Mouse (Mus musculus) MEL (cell line): ENCODE measurements at regions not wholly inside any gene's neighbourhood (a gene's known extent, or its start where the extent isn't known, plus 50 kb on each side); places are given as distances from the start of the nearest gene placed in this dataset.

Experiments used
- DNase-seq: peaks from one replicate; pipeline ENCODE4 v3.0.0; 2011; ENCODE audit warnings: low read depth, low spot score
- H3K27ac ChIP-seq: 2 replicates; pipeline ENCODE4 v1.5.1; 2012; ENCODE audit warnings: low read depth, mild to moderate bottlenecking, control low read depth, low read length, moderate library complexity; ENCODE audit not compliant: control insufficient read depth
- H3K27me3 ChIP-seq, 2 experiments: fragments of 150-350 bp in 1 of 2; sonication (generic) in 1 of 2; 2 replicates each; pipeline ENCODE4 v1.6.1; 2012; ENCODE audit warnings: low read length in 2 of 2, mild to moderate bottlenecking in 2 of 2, improper control_type of control experiment in 1 of 2, moderate library complexity in 1 of 2; ENCODE audit not compliant: insufficient read depth in 2 of 2, control insufficient read depth in 1 of 2
- H3K36me3 ChIP-seq, 2 experiments: 2 replicates each; pipeline ENCODE4 v1.6.1; 2012 to 2014; ENCODE audit warnings: low read length in 2 of 2, improper control_type of control experiment in 1 of 2, inconsistent platforms in 1 of 2, mild to moderate bottlenecking in 1 of 2; ENCODE audit not compliant: insufficient read depth in 2 of 2, control insufficient read depth in 1 of 2
- H3K4me1 ChIP-seq, 2 experiments: fragments of 150-350 bp in 1 of 2; sonication (generic) in 1 of 2; 2 replicates each; pipeline ENCODE4 v1.6.1; 2012; ENCODE audit warnings: low read length in 2 of 2, improper control_type of control experiment in 1 of 2, mild to moderate bottlenecking in 1 of 2; ENCODE audit not compliant: insufficient read depth in 2 of 2, control insufficient read depth in 1 of 2
- H3K4me3 ChIP-seq, 2 experiments: fragments of 150-350 bp in 1 of 2; sonication (generic) in 1 of 2; 2 replicates each; pipeline ENCODE4 v1.5.1; 2012; ENCODE audit warnings: low read depth in 2 of 2, low read length in 2 of 2, mild to moderate bottlenecking in 2 of 2, moderate library complexity in 2 of 2, control low read depth in 1 of 2, improper control_type of control experiment in 1 of 2; ENCODE audit not compliant: control insufficient read depth in 1 of 2, insufficient read depth in 1 of 2
- H3K79me2 ChIP-seq: 2 replicates; pipeline ENCODE4 v1.6.1; 2012; ENCODE audit warnings: mild to moderate bottlenecking, low read length, moderate library complexity; ENCODE audit not compliant: control insufficient read depth, poor library complexity, insufficient read depth
- H3K9ac ChIP-seq: 2 replicates; pipeline ENCODE4 v1.6.1; 2012; ENCODE audit warnings: low read depth, mild to moderate bottlenecking, control low read depth, low read length, moderate library complexity; ENCODE audit not compliant: control insufficient read depth, poor library complexity, severe bottlenecking
- H3K9me3 ChIP-seq: fragments of 150-350 bp; sonication (generic); replicated peaks from 2 replicates; pipeline ENCODE4 v1.6.1; 2012; ENCODE audit warnings: mild to moderate bottlenecking, low read length, improper control_type of control experiment, moderate library complexity; ENCODE audit not compliant: insufficient read depth
- CHD1 ChIP-seq: IDR thresholded peaks from 2 replicates; pipeline ENCODE4 v1.6.1; 2012; ENCODE audit warnings: low read depth, mild to moderate bottlenecking, inconsistent platforms, low read length, improper control_type of control experiment
- CHD2 ChIP-seq: IDR thresholded peaks from 2 replicates; pipeline ENCODE4 v1.6.1; 2011; ENCODE audit warnings: low read length, improper control_type of control experiment
- CTCF ChIP-seq, 3 experiments: IDR thresholded peaks in 2 of 3; conservative IDR thresholded peaks in 1 of 3; 2 replicates each; pipeline ENCODE4 v1.5.1; 2011 to 2012; ENCODE audit warnings: low read length in 3 of 3, low read depth in 2 of 3, mild to moderate bottlenecking in 2 of 3, improper control_type of control experiment in 1 of 3, inconsistent platforms in 1 of 3, mixed read lengths in 1 of 3, moderate library complexity in 1 of 3; ENCODE audit not compliant: control insufficient read depth in 1 of 3, insufficient read depth in 1 of 3, poor library complexity in 1 of 3, severe bottlenecking in 1 of 3
- E2F4 ChIP-seq: IDR thresholded peaks from 2 replicates; pipeline ENCODE4 v1.6.1; 2011; ENCODE audit warnings: low read depth, low read length, improper control_type of control experiment, borderline replicate concordance
- ELF1 ChIP-seq: IDR thresholded peaks from 2 replicates; pipeline ENCODE4 v1.6.1; 2014; ENCODE audit warnings: low read depth, mild to moderate bottlenecking, inconsistent platforms, low read length, improper control_type of control experiment, moderate library complexity
- EP300 ChIP-seq, 2 experiments: IDR thresholded peaks; 2 replicates each; pipeline ENCODE4 v1.6.1; 2011; ENCODE audit warnings: improper control_type of control experiment in 2 of 2, low read length in 2 of 2, low read depth in 1 of 2, mild to moderate bottlenecking in 1 of 2
- GABPA ChIP-seq: IDR thresholded peaks from 2 replicates; pipeline ENCODE4 v1.6.1; 2012; ENCODE audit warnings: low read depth, mild to moderate bottlenecking, inconsistent platforms, low read length, improper control_type of control experiment, moderate library complexity
- GATA1 ChIP-seq: IDR thresholded peaks from 2 replicates; pipeline ENCODE4 v1.6.1; 2011; ENCODE audit warnings: low read depth, low read length, improper control_type of control experiment
- JUND ChIP-seq: IDR thresholded peaks from 2 replicates; pipeline ENCODE4 v1.6.1; 2011; ENCODE audit warnings: low read depth, mild to moderate bottlenecking, improper control_type of control experiment, low read length
- KAT2A ChIP-seq: conservative IDR thresholded peaks from 2 replicates; pipeline ENCODE4 v1.6.1; 2012; ENCODE audit warnings: low read depth, low read length, improper control_type of control experiment, inconsistent platforms
- MAFK ChIP-seq: IDR thresholded peaks from 2 replicates; pipeline ENCODE4 v1.6.1; 2011; ENCODE audit warnings: low read depth, mild to moderate bottlenecking, low read length, improper control_type of control experiment, borderline replicate concordance
- MAX ChIP-seq: IDR thresholded peaks from 2 replicates; pipeline ENCODE4 v1.6.1; 2011; ENCODE audit warnings: low read length, improper control_type of control experiment
- MEF2A ChIP-seq: IDR thresholded peaks from 2 replicates; pipeline ENCODE4 v1.6.1; 2014; ENCODE audit warnings: low read depth, mild to moderate bottlenecking, inconsistent platforms, low read length, improper control_type of control experiment; ENCODE audit not compliant: poor library complexity, insufficient replicate concordance, severe bottlenecking; ENCODE audit errors: extremely low read depth
- MXI1 ChIP-seq: IDR thresholded peaks from 2 replicates; pipeline ENCODE4 v1.6.1; 2011; ENCODE audit warnings: mild to moderate bottlenecking, low read depth, low read length, improper control_type of control experiment
- MYB ChIP-seq: IDR thresholded peaks from 2 replicates; pipeline ENCODE4 v1.6.1; 2011; ENCODE audit warnings: mild to moderate bottlenecking, low read depth, low read length, improper control_type of control experiment
- POLR2A ChIP-seq, 2 experiments: IDR thresholded peaks; 2 replicates each; pipeline ENCODE4 v1.6.1; 2011 to 2012; ENCODE audit warnings: low read length in 2 of 2, mild to moderate bottlenecking in 2 of 2, control low read depth in 1 of 2, improper control_type of control experiment in 1 of 2, low read depth in 1 of 2, moderate library complexity in 1 of 2; ENCODE audit not compliant: control insufficient read depth in 1 of 2, insufficient read depth in 1 of 2, poor library complexity in 1 of 2
- POLR2AphosphoS2 ChIP-seq: IDR thresholded peaks from 2 replicates; pipeline ENCODE4 v1.6.1; 2011; ENCODE audit warnings: low read length, improper control_type of control experiment
- POLR2AphosphoS5 ChIP-seq: IDR thresholded peaks from 2 replicates; pipeline ENCODE4 v1.6.1; 2012; ENCODE audit warnings: low read depth, borderline replicate concordance, mild to moderate bottlenecking, inconsistent platforms, low read length, moderate library complexity, mixed read lengths
- RAD21 ChIP-seq: IDR thresholded peaks from 2 replicates; pipeline ENCODE4 v1.6.1; 2011; ENCODE audit warnings: mild to moderate bottlenecking, low read depth, low read length, improper control_type of control experiment
- RCOR1 ChIP-seq: IDR thresholded peaks from 2 replicates; pipeline ENCODE4 v1.6.1; 2012; ENCODE audit warnings: low read depth, mild to moderate bottlenecking, inconsistent platforms, low read length, improper control_type of control experiment
- SMC3 ChIP-seq: IDR thresholded peaks from 2 replicates; pipeline ENCODE4 v1.6.1; 2011; ENCODE audit warnings: low read depth, low read length, improper control_type of control experiment
- TCF12 ChIP-seq: IDR thresholded peaks from 2 replicates; pipeline ENCODE4 v1.6.1; 2014; ENCODE audit warnings: low read depth, mild to moderate bottlenecking, inconsistent platforms, low read length, improper control_type of control experiment, moderate library complexity
- UBTF ChIP-seq: IDR thresholded peaks from 2 replicates; pipeline ENCODE4 v1.6.1; 2012; ENCODE audit warnings: low read depth, mild to moderate bottlenecking, inconsistent platforms, low read length, improper control_type of control experiment, moderate library complexity, borderline replicate concordance; ENCODE audit not compliant: insufficient read depth
- USF2 ChIP-seq, 2 experiments: IDR thresholded peaks; 2 replicates each; pipeline ENCODE4 v1.6.1; 2011 to 2012; ENCODE audit warnings: improper control_type of control experiment in 2 of 2, low read length in 2 of 2, borderline replicate concordance in 1 of 2, inconsistent platforms in 1 of 2, low read depth in 1 of 2, mild to moderate bottlenecking in 1 of 2; ENCODE audit not compliant: insufficient read depth in 1 of 2
- ZC3H11A ChIP-seq: IDR thresholded peaks from 2 replicates; pipeline ENCODE4 v1.6.1; 2012; ENCODE audit warnings: low read depth, mild to moderate bottlenecking, inconsistent platforms, low read length, improper control_type of control experiment
- ZMIZ1 ChIP-seq: IDR thresholded peaks from 2 replicates; pipeline ENCODE4 v1.6.1; 2012; ENCODE audit warnings: low read depth, mild to moderate bottlenecking, inconsistent platforms, low read length, improper control_type of control experiment, moderate library complexity

DNA sequence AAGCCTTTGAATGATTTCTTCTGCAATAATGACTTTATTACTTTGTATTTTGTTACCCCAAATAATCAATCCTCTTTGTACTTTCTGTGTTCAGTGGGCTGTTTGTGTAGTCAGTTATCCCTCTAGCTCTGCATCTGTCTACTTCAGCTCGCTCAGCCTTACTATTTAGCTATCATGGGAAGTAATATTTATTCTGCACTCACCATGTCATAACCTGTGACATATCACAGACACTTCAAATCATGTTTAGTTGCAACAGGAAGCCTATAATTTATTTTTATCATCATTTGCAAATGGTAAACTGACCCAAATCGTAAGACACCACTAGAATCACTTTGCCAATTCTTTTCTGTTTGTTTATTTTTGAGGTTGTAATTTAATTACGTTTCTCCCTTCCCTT, 147.6 kb upstream of the Fam241a start:
- no peak for DNase-seq
- H3K36me3 ChIP-seq, result no peaks in the 10 kb centered on the region
- H3K4me1 ChIP-seq, result no peaks in the 10 kb centered on the region
- no peak for TF ChIP-seq UBTF
- TF ChIP-seq MEF2A, result no peak
- no peak for TF ChIP-seq RCOR1
- TF ChIP-seq EP300 (IDR thresholded peaks at IDR 0.05; ENCODE audit: low read depth in 1 of 2, low read length in 2 of 2), result no peak
- TF ChIP-seq GATA1, result no peak
- TF ChIP-seq ZMIZ1, result no peak
- no peak for TF ChIP-seq MAFK
- TF ChIP-seq KAT2A, result no peak
- TF ChIP-seq GABPA, result no peak
- TF ChIP-seq ZC3H11A, result no peak
- TF ChIP-seq SMC3, result no peak
- TF ChIP-seq CTCF (IDR thresholded peaks at IDR 0.05 in 2 of 3, conservative IDR thresholded peaks at IDR 0.05 in 1 of 3; ENCODE audit: control insufficient read depth in 1 of 3, insufficient read depth in 1 of 3, low read depth in 2 of 3, low read length in 3 of 3, poor library complexity in 1 of 3, severe bottlenecking in 1 of 3), result no peak
- no peak for TF ChIP-seq POLR2A (IDR thresholded peaks at IDR 0.05; ENCODE audit: control insufficient read depth in 1 of 2, insufficient read depth in 1 of 2, low read depth in 1 of 2, low read length in 2 of 2, poor library complexity in 1 of 2)
- no peak for TF ChIP-seq MXI1
- no peak for TF ChIP-seq JUND
- no peak for TF ChIP-seq POLR2AphosphoS2
- no peak for TF ChIP-seq CHD1
- H3K27me3 ChIP-seq, result no peaks in the 10 kb centered on the region; a peak in 1 of 4 replicates
- no peaks in the 10 kb centered on the region for H3K9me3 ChIP-seq
- H3K27ac ChIP-seq, result no peak overlapping the region
- H3K79me2 ChIP-seq, result no peaks in the 10 kb centered on the region
- no peak overlapping the region for H3K9ac ChIP-seq
- no peak overlapping the region for H3K4me3 ChIP-seq

GRCm38 (mm10) chr3:128040407-128041115, 144.4 kb upstream of the Fam241a start:
- H3K79me2 ChIP-seq, result no peaks in the 10 kb centered on the region
- no peak overlapping the region for H3K27ac ChIP-seq
- no peak overlapping the region for H3K9ac ChIP-seq
- no peaks in the 10 kb centered on the region for H3K4me1 ChIP-seq
- H3K36me3 ChIP-seq, result no peaks in the 10 kb centered on the region
- H3K9me3 ChIP-seq, result no peaks in the 10 kb centered on the region
- peak; percentile 3 for DNase-seq
- no peak overlapping the region for H3K4me3 ChIP-seq
- no peak for TF ChIP-seq MAX
- no peak for TF ChIP-seq JUND
- no peak for TF ChIP-seq CHD2
- TF ChIP-seq TCF12, result no peak
- no peak for TF ChIP-seq POLR2AphosphoS5
- TF ChIP-seq USF2 (IDR thresholded peaks at IDR 0.05; ENCODE audit: borderline replicate concordance in 1 of 2, insufficient read depth in 1 of 2, low read depth in 1 of 2, low read length in 2 of 2), result no peak
- TF ChIP-seq ELF1, result no peak
- TF ChIP-seq CHD1, result no peak
- no peak for TF ChIP-seq E2F4
- TF ChIP-seq MAFK, result no peak
- no peak for TF ChIP-seq GATA1
- TF ChIP-seq MEF2A, result no peak
- TF ChIP-seq RAD21, result no peak
- no peak for TF ChIP-seq KAT2A
- TF ChIP-seq MYB, result no peak
- no peaks in the 10 kb centered on the region; a peak in 1 of 4 replicates for H3K27me3 ChIP-seq
